Mouse (Mus musculus) heart, adult 2 months (tissue): ENCODE results near the gene Slc2a5.

Experiments
- CTCF ChIP-seq: fragments of 200-600 bp; IDR thresholded peaks from 2 replicates; pipeline ENCODE4 v1.8.1; 2022; ENCODE audit warnings: antibody characterized with exemption, mild to moderate bottlenecking, moderate library complexity
- EP300 ChIP-seq: fragments of 200-500 bp; IDR thresholded peaks from 2 replicates; pipeline ENCODE4 v1.6.1; 2011; ENCODE audit warnings: low read depth, low read length, control low read depth; ENCODE audit not compliant: insufficient read depth
- POLR2A ChIP-seq: fragments of 200-500 bp; IDR thresholded peaks from 2 replicates; pipeline ENCODE4 v1.6.1; 2011; ENCODE audit warnings: mild to moderate bottlenecking, low read depth, low read length, control low read depth; ENCODE audit not compliant: insufficient read depth

DNA sequence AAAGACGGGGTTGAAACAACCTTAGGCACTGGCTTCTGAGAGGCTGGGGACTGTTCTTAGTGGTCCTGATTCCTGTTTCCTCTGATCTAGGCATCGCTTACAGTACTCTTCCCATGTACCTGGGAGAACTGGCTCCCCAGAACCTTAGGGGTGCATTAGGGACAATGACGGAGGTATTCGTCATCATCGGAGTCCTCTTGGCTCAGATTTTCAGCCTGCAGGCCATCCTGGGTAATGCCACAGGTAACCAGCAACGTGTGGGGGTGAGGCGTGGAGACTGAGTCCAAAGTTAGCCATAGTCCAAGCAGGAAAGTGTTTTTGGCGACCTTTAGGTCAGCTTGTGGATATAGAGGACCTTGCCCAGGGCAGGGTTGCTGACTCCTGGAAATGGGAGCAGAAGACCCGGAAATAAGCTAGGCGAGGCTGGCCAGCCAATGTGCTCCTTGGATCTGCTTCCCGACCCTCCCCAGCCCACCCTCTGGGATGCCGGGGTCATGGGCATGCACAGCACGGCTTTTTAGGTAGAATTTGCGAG lies 38.3 kb downstream of the Slc2a5 start:
- TF ChIP-seq CTCF (no peak), EP300 (no peak), POLR2A (no peak)
